7 mouse cellular contexts compared by ENCODE assay signal in genomic region chr5:4263560-4264160, GRCm38 (mm10).
DNase-seq lines count a peak whose midpoint lies in the region; TF ChIP-seq lines count a peak whose summit lies in the region.

No protein-coding gene starts in this region.

- no peak overlapping the region for H3K27ac ChIP-seq in layer of hippocampus, adult 2 months

- DNase-seq in layer of hippocampus, adult 2 months (ENCODE audit: low spot score in 2 of 2) = peak; percentile 17 to 48
- DNase-seq in layer of hippocampus, postnatal 25 days (ENCODE audit: extremely low spot score in 1 of 2, low spot score in 1 of 2) = no peak
- DNase-seq in brain, embryonic 18.5 days (ENCODE audit: low read depth, low spot score) = peak; percentile 57
- DNase-seq in embryo, embryonic 11 days = peak; percentile 44
- DNase-seq in mesoderm, embryonic 11.5 days (ENCODE audit: low read depth, low spot score) = peak; percentile 30
- DNase-seq in thymus, postnatal 4 days = no peak
- no peak for DNase-seq in thymus, postnatal 25 days

- H3K4me3 ChIP-seq in layer of hippocampus, adult 2 months = no peak overlapping the region

- peak; percentile 87 for TF ChIP-seq CTCF in layer of hippocampus, adult 2 months (conservative IDR thresholded peaks at IDR 0.05)

Comparison
In these comparisons a context has a peak if more than half of its experiments do, and no peak if none do; other contexts are left out.
1. DNase-seq: peak in layer of hippocampus, adult 2 months (2 of 2), brain, embryonic 18.5 days (single experiment), embryo, embryonic 11 days (single experiment) and mesoderm, embryonic 11.5 days (single experiment); none in layer of hippocampus, postnatal 25 days (0 of 2), thymus, postnatal 4 days (single experiment) and thymus, postnatal 25 days (single experiment).